Mouse (Mus musculus) forebrain, embryonic 11.5 days (tissue): ENCODE measurements at regions not wholly inside any gene's neighbourhood (a gene's known extent, or its start where the extent isn't known, plus 50 kb on each side); places are given as distances from the start of the nearest gene placed in this dataset.

Experiments
- ATAC-seq: fragments of 200-750 bp; cut with Nextera tagmentation; replicated peaks from 2 replicates; pipeline ENCODE4 v1.8.0; 2017; ENCODE audit warnings: moderate TSS enrichment; ENCODE audit not compliant: low FRiP score
- DNase-seq: peaks from one replicate; pipeline ENCODE4 v3.0.0-alpha.2; 2017; ENCODE audit warnings: low spot score
- H3K27ac ChIP-seq: fragments of 300-500 bp; sonication (generic); 2 replicates; pipeline ENCODE4 v1.5.1; 2014; ENCODE audit warnings: low read depth, low read length
- H3K27me3 ChIP-seq: fragments of 300-500 bp; sonication (generic); 2 replicates; pipeline ENCODE4 v1.6.1; 2014; ENCODE audit warnings: mild to moderate bottlenecking, low read length, mixed read lengths; ENCODE audit not compliant: control insufficient read depth, insufficient read depth
- H3K36me3 ChIP-seq: fragments of 300-500 bp; sonication (generic); 2 replicates; pipeline ENCODE4 v1.6.1; 2014; ENCODE audit warnings: mild to moderate bottlenecking, low read length, moderate library complexity, mixed read lengths; ENCODE audit not compliant: control insufficient read depth, insufficient read depth
- H3K4me1 ChIP-seq: fragments of 300-500 bp; sonication (generic); replicated peaks from 2 replicates; pipeline ENCODE4 v1.6.1; 2014; ENCODE audit warnings: low read length, mixed read lengths; ENCODE audit not compliant: control insufficient read depth, insufficient read depth
- H3K4me2 ChIP-seq: fragments of 300-500 bp; sonication (generic); 2 replicates; pipeline ENCODE4 v1.6.1; 2014; ENCODE audit warnings: low read depth, mild to moderate bottlenecking, low read length, moderate library complexity, mixed read lengths; ENCODE audit not compliant: severe bottlenecking
- H3K4me3 ChIP-seq: fragments of 300-500 bp; sonication (generic); 2 replicates; pipeline ENCODE4 v1.5.1; 2014; ENCODE audit warnings: low read depth, low read length
- H3K9ac ChIP-seq: fragments of 300-500 bp; sonication (generic); 2 replicates; pipeline ENCODE4 v1.6.1; 2014; ENCODE audit warnings: low read length
- H3K9me3 ChIP-seq: fragments of 300-500 bp; sonication (generic); 2 replicates; pipeline ENCODE4 v1.6.1; 2016; ENCODE audit warnings: low read length, mixed read lengths; ENCODE audit not compliant: control insufficient read depth
- WGBS: fragments of 180-500 bp; shearing (Covaris S2); extraction: QIAGEN DNeasy Blood & Tissue Kit; methylation state at CpG from one replicate; pipeline ENCODE4 v1.1.7; 2014; 5-methylcytosine and 5-hydroxymethylcytosine counted together

GRCm38 (mm10) chr13:107835756-107836385 is 208.4 kb upstream of the Smim15 start:
- no peaks in the 10 kb centered on the region for H3K27me3 ChIP-seq
- H3K9me3 ChIP-seq: no peaks in the 10 kb centered on the region
- no peak overlapping the region for H3K4me2 ChIP-seq
- no peak for ATAC-seq
- no peak overlapping the region for H3K27ac ChIP-seq
- H3K4me3 ChIP-seq: no peak overlapping the region
- peaks cover 21% of the 10 kb centered on the region for H3K4me1 ChIP-seq
- 58% methylated on average over 9 of the region's 9 CpGs for WGBS
- H3K9ac ChIP-seq: no peak overlapping the region
- H3K36me3 ChIP-seq: no peaks in the 10 kb centered on the region
- no peak for DNase-seq

GRCm38 (mm10) chr13:107831997-107832396 is 212.2 kb upstream of the Smim15 start:
- Histone ChIP-seq H3K9me3 (no peaks in the 10 kb centered on the region), H3K4me1 (peaks cover 12% of the 10 kb centered on the region), H3K9ac (no peak overlapping the region), H3K4me3 (no peak overlapping the region), H3K27me3 (no peaks in the 10 kb centered on the region), H3K4me2 (no peak overlapping the region), H3K27ac (0 out of 2 replicates have a peak overlapping the region, but pooled peaks have one; percentile 6), H3K36me3 (no peaks in the 10 kb centered on the region)
- ATAC-seq: no peak
- no peak for DNase-seq
- 55% methylated on average over 5 of the region's 5 CpGs for WGBS

- Histone ChIP-seq H3K27ac (no peak overlapping the region), H3K4me2 (peak overlapping the region; percentile 21; the same call in 1 of the 2 replicates), H3K27me3 (no peaks in the 10 kb centered on the region), H3K4me1 (peaks cover 11% of the 10 kb centered on the region), H3K9ac (no peak overlapping the region), H3K4me3 (no peak overlapping the region), H3K9me3 (no peaks in the 10 kb centered on the region), H3K36me3 (no peaks in the 10 kb centered on the region)
- ATAC-seq (peak; percentile 100), DNase-seq (peak; percentile 98)
- 3% methylated on average over 17 of the region's 17 CpGs for WGBS
Measured at GRCm38 (mm10) chr13:107831221-107831681, 213.0 kb upstream of the Smim15 start.

- Histone ChIP-seq H3K4me1 (peaks cover 7% of the 10 kb centered on the region), H3K9me3 (no peaks in the 10 kb centered on the region), H3K4me2 (no peak overlapping the region), H3K36me3 (no peaks in the 10 kb centered on the region), H3K27ac (no peak overlapping the region), H3K27me3 (no peaks in the 10 kb centered on the region), H3K4me3 (no peak overlapping the region), H3K9ac (no peak overlapping the region)
- WGBS: 77% methylated on average over 2 of the region's 2 CpGs
- DNase-seq (no peak), ATAC-seq (no peak)
Measured at GRCm38 (mm10) chr13:107830281-107830680, 214.0 kb upstream of the Smim15 start.

GRCm38 (mm10) chr13:107829861-107830260 is 214.4 kb upstream of the Smim15 start:
- no peak overlapping the region for H3K9ac ChIP-seq
- 93% methylated on average over 4 of the region's 4 CpGs for WGBS
- no peaks in the 10 kb centered on the region for H3K9me3 ChIP-seq
- H3K4me3 ChIP-seq: no peak overlapping the region
- no peak overlapping the region for H3K4me2 ChIP-seq
- no peak for DNase-seq
- H3K4me1 ChIP-seq: peaks cover 7% of the 10 kb centered on the region
- no peaks in the 10 kb centered on the region for H3K36me3 ChIP-seq
- no peak for ATAC-seq
- no peaks in the 10 kb centered on the region for H3K27me3 ChIP-seq
- no peak overlapping the region for H3K27ac ChIP-seq

- no peaks in the 10 kb centered on the region for H3K36me3 ChIP-seq
- WGBS: 92% methylated on average over 4 of the region's 4 CpGs
- no peak for ATAC-seq
- no peaks in the 10 kb centered on the region for H3K9me3 ChIP-seq
- DNase-seq: no peak
- no peaks in the 10 kb centered on the region; the same call in 1 of the 2 replicates for H3K4me1 ChIP-seq
- no peak overlapping the region for H3K27ac ChIP-seq
- H3K9ac ChIP-seq: no peak overlapping the region
- H3K27me3 ChIP-seq: no peaks in the 10 kb centered on the region
- H3K4me3 ChIP-seq: no peak overlapping the region
- H3K4me2 ChIP-seq: no peak overlapping the region
Measured at GRCm38 (mm10) chr13:107825636-107826035, 218.6 kb upstream of the Smim15 start.

- no peak for DNase-seq
- H3K27ac ChIP-seq: no peak overlapping the region
Measured at GRCm38 (mm10) chr13:107823342-107823741, 220.9 kb upstream of the Smim15 start.

GRCm38 (mm10) chr13:107822198-107822597 is 222.0 kb upstream of the Smim15 start:
- no peak overlapping the region for H3K27ac ChIP-seq
- H3K9me3 ChIP-seq: no peaks in the 10 kb centered on the region
- no peaks in the 10 kb centered on the region for H3K27me3 ChIP-seq
- no peaks in the 10 kb centered on the region for H3K36me3 ChIP-seq
- no peak overlapping the region for H3K4me2 ChIP-seq
- 0 out of 2 replicates have a peak, but pooled peaks cover 3% of the 10 kb centered on the region for H3K4me1 ChIP-seq
- no peak overlapping the region for H3K9ac ChIP-seq
- WGBS: 88% methylated on average over 2 of the region's 2 CpGs
- ATAC-seq (no peak), DNase-seq (no peak)
- no peak overlapping the region for H3K4me3 ChIP-seq

More at GRCm38 (mm10) chr13:107823342-107823741, 220.9 kb upstream of the Smim15 start:
- WGBS: 81% methylated on average over 1 of the region's 1 CpGs
- no peak overlapping the region for H3K4me3 ChIP-seq
- no peak overlapping the region for H3K9ac ChIP-seq
- no peak for ATAC-seq
- no peaks in the 10 kb centered on the region for H3K36me3 ChIP-seq
- H3K27me3 ChIP-seq: no peaks in the 10 kb centered on the region
- no peak overlapping the region for H3K4me2 ChIP-seq
- H3K9me3 ChIP-seq: no peaks in the 10 kb centered on the region
- H3K4me1 ChIP-seq: 0 out of 2 replicates have a peak, but pooled peaks cover 3% of the 10 kb centered on the region
